Mouse (Mus musculus): ENCODE results near the gene Nod1.

Nod1 gene

GRCm38 (mm10) chr6:54939631-54940030 is 32.8 kb downstream of the Nod1 start:
- no peak for DNase-seq (ENCODE audit: low spot score in 2 of 2)

- no peak for DNase-seq (ENCODE audit: low spot score in 2 of 2)
Observed at GRCm38 (mm10) chr6:54936496-54936895, 35.9 kb downstream of the Nod1 start.

DNA sequence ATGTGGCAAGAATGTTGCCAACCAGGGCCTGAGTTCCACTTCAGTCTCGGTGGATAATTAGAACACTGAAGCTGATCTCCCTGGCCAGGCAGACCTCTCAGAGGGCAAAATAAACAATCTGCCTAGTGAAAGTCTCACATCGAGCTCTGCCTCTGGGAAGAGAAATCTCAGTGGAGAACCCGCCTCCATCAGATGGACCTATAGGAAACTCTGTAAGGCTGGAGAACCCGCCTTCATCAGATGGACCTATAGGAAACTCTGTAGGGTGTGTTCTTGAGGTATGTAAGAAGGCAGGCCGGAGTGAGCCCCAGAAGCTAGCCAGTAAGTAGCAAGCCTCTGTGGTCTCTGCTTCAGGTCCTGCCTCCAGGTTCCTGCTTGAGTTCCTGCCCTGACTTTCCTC is 37.5 kb downstream of the Nod1 start:
- DNase-seq (ENCODE audit: low spot score in 2 of 2): no peak

- DNase-seq (ENCODE audit: low spot score in 2 of 2): no peak
Observed at GRCm38 (mm10) chr6:54934313-54934712, 38.1 kb downstream of the Nod1 start.

DNA sequence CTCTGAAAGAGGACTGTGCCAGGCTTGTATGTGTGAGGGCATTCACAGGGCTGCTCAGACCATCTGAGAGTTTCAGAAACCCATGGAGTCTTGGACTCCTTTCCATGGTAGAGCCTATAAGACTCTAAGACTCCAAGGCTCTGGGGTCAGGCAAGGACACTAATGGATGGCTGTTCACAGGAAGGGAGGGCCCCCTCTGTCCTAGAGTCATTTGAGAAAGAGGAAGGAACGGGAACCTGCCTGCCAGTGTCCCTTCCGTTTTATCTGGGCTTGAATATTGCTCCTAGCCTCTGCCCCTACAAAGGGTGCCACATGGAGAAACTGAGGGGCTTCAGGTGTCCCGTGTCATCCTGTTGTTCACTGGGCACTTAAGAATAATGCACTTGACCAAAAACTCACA is 38.5 kb downstream of the Nod1 start:
- DNase-seq (ENCODE audit: low spot score in 2 of 2): no peak

GRCm38 (mm10) chr6:54933216-54933615 is 39.2 kb downstream of the Nod1 start:
- no peak for DNase-seq (ENCODE audit: low spot score in 2 of 2)

DNA sequence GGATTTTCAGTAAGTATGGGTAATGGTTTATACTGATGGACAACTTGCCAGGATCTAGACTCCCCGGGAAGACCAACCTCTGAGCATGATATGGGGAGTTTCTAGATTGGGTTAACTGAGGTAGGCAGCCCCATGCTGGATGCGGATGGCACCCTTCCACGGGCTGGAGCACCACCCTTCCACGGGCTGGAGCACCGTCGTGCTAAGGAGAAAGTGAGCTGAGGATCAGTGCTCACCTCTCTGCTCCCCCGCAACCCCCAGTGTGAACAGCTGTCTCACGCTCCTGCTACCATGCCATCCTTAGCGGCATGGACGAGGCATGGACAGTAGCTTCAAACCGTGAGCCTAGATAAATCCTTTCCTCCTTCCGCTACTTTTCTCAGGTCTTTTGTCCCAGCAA is 39.9 kb downstream of the Nod1 start:
- DNase-seq (ENCODE audit: low spot score in 2 of 2): no peak

- no peak for DNase-seq (ENCODE audit: low spot score in 2 of 2)
Observed at GRCm38 (mm10) chr6:54931641-54932040, 40.8 kb downstream of the Nod1 start.

DNA sequence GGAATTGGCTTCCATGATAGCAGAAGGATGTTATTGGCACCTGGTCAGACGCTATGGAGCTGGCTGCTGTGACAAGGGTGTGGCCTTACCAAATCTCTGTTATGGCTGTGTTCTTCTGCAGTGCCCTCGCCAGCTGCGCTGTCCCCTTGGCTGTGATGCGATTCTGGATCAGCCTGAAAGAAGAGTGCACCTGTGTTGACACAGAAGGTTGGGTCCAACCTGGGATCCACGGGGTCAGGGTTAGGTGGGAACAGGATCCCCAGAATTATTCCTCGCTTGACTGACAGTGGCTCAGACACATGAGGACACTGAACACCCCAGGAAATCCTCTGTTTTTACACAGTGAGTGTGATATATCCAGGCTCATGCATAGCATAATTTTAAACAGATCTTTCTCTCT is 44.5 kb downstream of the Nod1 start:
- DNase-seq (ENCODE audit: low spot score in 2 of 2): no peak

- no peak for DNase-seq (ENCODE audit: low spot score in 2 of 2)
Observed at GRCm38 (mm10) chr6:54926899-54927298, 45.5 kb downstream of the Nod1 start.

DNA sequence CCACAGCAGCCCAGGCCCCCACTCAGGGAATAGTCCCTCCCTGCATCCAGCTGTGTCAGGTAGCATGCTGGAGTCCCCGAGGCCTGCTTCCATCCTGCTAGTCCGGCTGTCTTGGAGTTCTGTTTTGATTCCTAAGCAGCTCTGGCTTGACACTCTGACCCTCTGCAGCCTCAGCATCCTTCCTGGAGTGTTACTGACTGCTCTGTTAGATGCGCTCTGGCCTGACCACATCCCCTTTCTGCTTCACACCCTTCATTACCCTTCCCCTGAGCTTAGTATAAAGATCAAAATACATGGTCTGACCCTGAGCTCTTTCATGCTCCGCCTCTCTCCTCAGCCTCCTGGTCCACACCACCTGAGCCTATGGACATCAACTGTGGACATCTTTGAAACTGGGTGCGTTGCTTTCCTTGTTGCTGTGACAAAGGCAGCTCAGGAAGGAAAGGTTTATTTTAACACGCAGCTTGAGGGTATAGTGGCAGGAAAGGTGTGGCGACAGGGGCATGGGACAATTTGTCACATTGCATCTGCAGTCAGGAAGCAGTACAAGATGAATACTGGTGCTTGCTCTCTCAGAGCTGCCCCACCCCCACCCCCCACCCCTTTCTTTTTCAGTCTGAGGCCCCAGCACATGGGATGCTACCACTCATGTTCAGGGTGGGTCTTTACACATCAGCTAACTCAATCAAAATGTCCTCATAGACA is 46.5 kb downstream of the Nod1 start:
- DNase-seq (ENCODE audit: low spot score in 2 of 2): no peak

DNA sequence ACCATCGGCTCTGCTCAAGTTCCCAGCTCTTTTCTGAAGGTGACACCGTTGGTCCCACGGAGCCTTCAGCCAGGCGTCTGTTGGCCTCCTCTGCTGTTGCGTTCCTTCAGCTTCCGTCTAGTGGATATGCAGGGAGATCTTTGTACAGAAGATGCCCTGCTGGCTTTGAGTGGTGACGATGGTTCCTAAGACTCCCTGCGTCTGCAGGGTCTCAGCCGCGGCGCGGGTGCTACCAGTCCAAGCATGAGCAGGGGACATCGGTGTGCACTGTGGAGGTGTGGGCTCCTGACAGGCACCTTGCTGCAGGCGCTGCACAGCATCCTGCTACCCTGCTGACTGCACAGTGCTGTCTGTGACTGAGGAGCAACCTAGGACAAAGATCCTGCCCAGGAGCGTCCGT is 47.9 kb downstream of the Nod1 start:
- no peak for DNase-seq (ENCODE audit: low spot score in 2 of 2)

- DNase-seq (ENCODE audit: low spot score in 2 of 2): no peak
Observed at GRCm38 (mm10) chr6:54918521-54918920, 53.9 kb downstream of the Nod1 start.

GRCm38 (mm10) chr6:54917523-54917922 is 54.9 kb downstream of the Nod1 start:
- DNase-seq (ENCODE audit: low spot score in 2 of 2): peak; percentile 11 to 18

DNA sequence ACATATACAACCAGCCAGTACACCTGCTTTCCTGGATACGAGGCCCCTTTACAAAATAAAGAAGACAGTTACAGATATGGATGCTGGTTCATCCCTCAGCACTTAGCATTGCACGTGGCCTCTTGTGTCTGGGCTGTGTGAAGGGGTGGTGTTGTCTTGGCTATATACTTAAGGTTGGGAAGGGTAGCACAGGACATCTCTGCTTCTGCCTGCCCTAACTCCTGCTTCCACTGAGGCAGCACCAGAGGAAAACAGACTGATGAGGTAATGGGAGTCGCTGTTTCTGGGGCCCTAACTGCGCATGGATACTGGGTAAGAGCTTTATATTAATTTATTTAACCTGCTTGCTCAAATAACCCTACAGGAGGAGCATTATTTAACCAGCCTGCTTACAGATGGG is 55.5 kb downstream of the Nod1 start:
- no peak for DNase-seq (ENCODE audit: low spot score in 2 of 2)

DNA sequence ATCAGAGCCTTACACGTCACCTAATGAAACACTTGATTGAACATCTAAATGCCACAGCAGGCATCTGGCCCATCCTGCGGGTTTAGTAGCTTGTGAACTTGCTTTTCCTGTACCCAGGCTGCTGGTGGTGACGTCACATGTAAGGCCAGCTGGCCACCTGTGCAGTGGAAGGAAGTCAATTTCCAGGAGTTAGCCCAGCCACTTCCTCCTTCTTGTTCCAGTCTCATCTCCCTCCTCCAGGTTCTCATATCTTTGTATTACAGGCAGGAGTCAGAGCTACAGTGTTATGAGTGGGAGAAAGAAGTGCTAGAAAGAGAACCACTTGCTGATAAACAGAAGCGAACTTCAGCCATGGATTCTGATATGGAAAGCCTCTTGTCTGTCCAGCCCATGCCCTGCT is 56.2 kb downstream of the Nod1 start:
- DNase-seq (ENCODE audit: low spot score in 2 of 2): no peak

- no peak for DNase-seq (ENCODE audit: low spot score in 2 of 2)
Observed at GRCm38 (mm10) chr6:54914977-54915376, 57.4 kb downstream of the Nod1 start.

GRCm38 (mm10) chr6:54906053-54907040 is 66.1 kb downstream of the Nod1 start:
- no peak for DNase-seq (ENCODE audit: low spot score in 2 of 2)

DNA sequence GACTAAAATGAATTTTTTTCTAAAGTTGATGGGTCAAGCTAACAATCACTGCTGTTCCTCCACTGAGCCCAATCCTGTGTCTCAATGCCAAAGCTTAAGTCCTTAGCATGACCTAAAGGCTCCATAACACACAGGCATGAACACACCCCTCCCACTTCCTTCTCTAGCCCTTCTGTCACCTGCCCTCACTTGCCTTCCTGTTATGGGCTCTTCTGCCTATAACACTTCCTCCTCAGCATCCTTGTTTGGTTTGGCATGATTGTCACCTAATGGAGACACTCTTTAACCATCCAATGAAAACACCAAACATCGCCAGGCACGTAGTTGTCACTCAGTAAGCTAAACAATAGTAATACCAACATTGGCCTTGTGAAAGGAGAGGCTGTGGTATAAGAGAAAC is 69.9 kb downstream of the Nod1 start:
- no peak for DNase-seq (ENCODE audit: low spot score in 2 of 2)

- DNase-seq (ENCODE audit: low spot score in 2 of 2): no peak
Observed at GRCm38 (mm10) chr6:54900256-54900655, 72.2 kb downstream of the Nod1 start.

DNA sequence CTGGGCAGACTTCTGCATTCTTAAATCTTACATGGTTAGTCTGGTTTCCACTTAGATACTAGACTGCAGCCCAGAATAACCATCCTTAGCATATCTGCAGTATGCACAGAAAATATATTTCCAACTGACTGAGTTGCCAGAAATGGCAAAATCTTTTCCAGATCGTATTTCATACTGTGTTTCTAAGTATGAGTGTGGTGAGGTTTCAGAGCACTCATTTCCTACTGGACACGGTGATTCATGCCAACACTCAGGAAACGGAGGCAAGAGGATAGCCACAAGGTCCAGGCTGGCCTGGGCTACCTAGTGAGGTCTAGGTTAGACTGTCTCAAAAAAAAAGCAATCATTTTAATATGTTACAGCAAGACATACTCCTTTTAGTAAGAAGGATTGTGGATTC is 81.0 kb downstream of the Nod1 start:
- DNase-seq (ENCODE audit: low spot score in 2 of 2): no peak

- DNase-seq (ENCODE audit: low spot score in 2 of 2): no peak
Observed at GRCm38 (mm10) chr6:54890221-54890620, 82.2 kb downstream of the Nod1 start.

- no peak for DNase-seq (ENCODE audit: low spot score in 2 of 2)
Observed at GRCm38 (mm10) chr6:54886195-54886594, 86.2 kb downstream of the Nod1 start.
